In genomic region chr10:3630763-3631223, GRCm38 (mm10) we compare ENCODE assay signal across 8 mouse cellular contexts.
DNase-seq lines count a peak whose midpoint lies in the region; ATAC-seq and TF ChIP-seq lines count a peak whose summit lies in the region.

No protein-coding gene starts in this region.

- WGBS in midbrain, embryonic 10.5 days, result 52% methylated on average over 5 of the region's 5 CpGs

- DNase-seq in gastrocnemius, adult 2 months, result peak; percentile 29
- no peak for DNase-seq in gastrocnemius, postnatal 10 days
- DNase-seq in heart, adult 11 months, result peak; percentile 98
- peak; percentile 52 to 80 for DNase-seq in kidney, adult 8-10 months
- peak; percentile 53 for DNase-seq in lung, postnatal 36 days
- DNase-seq in midbrain, embryonic 10.5 days (ENCODE audit: low spot score), result no peak
- DNase-seq in layer of hippocampus, adult 9-11 months, result no peak

- no peaks in the 10 kb centered on the region for H3K9me3 ChIP-seq in midbrain, embryonic 10.5 days (replicated peaks)

- H3K36me3 ChIP-seq in midbrain, embryonic 10.5 days, result no peaks in the 10 kb centered on the region

- no peak for TF ChIP-seq CTCF in gastrocnemius, adult 2 months (IDR thresholded peaks at IDR 0.05)

- H3K4me3 ChIP-seq in gastrocnemius, adult 2 months, result no peak overlapping the region
- no peak overlapping the region for H3K4me3 ChIP-seq in midbrain, embryonic 10.5 days

- peaks cover 15% of the 10 kb centered on the region for H3K4me1 ChIP-seq in midbrain, embryonic 10.5 days

- ATAC-seq in granulocyte monocyte progenitor cell, adult 5-6 weeks (replicated peaks; ENCODE audit: poor library complexity, severe bottlenecking), result no peak

- H3K27ac ChIP-seq in gastrocnemius, adult 2 months, result peak overlapping the region; percentile 63; the same call in 1 of the 2 replicates
- no peak overlapping the region for H3K27ac ChIP-seq in midbrain, embryonic 10.5 days (replicated peaks)

- intact Hi-C loops in gastrocnemius, adult 2 months (cut with DNase I), result no loop called here

- no peaks in the 10 kb centered on the region for H3K27me3 ChIP-seq in midbrain, embryonic 10.5 days (ENCODE audit: low read depth, poor library complexity, severe bottlenecking)

Comparison
In these comparisons a context has a peak if more than half of its experiments do, and no peak if none do; other contexts are left out.
1. DNase-seq: peak in gastrocnemius, adult 2 months (single experiment), heart, adult 11 months (single experiment), kidney, adult 8-10 months (2 of 2) and lung, postnatal 36 days (single experiment); none in gastrocnemius, postnatal 10 days (single experiment), midbrain, embryonic 10.5 days (single experiment) and layer of hippocampus, adult 9-11 months (single experiment).